Mouse (Mus musculus): ENCODE data around the gene B4galnt2.

DNA sequence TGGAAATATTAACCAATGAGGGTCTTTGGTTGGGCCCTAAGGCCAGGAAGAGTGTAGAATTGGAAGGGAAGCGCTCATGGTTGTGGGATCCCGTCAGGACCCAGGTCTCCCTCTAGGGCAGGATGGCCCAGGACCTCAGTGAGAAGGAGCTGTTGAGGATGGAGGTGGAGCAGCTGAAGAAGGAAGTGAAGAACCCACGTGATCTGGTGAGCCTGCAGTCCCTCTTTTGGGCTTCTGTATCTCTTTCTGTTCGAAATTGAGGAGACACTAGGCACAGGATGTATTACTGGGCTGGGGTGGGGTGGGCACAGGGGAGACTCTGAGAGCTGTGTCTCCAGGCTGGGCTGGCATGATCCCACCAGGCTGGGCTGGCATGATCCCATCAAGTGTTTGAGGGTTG, 69.8 kb downstream of the B4galnt2 start:
- TF ChIP-seq CTCF (IDR thresholded peaks at IDR 0.05; ENCODE audit: insufficient read depth, low read length) (no peak), POLR2A (IDR thresholded peaks at IDR 0.05; ENCODE audit: borderline replicate concordance, extremely low read depth, low read depth, low read length) (no peak)

All from lung, adult 2 months (tissue).